In the genomic region with DNA sequence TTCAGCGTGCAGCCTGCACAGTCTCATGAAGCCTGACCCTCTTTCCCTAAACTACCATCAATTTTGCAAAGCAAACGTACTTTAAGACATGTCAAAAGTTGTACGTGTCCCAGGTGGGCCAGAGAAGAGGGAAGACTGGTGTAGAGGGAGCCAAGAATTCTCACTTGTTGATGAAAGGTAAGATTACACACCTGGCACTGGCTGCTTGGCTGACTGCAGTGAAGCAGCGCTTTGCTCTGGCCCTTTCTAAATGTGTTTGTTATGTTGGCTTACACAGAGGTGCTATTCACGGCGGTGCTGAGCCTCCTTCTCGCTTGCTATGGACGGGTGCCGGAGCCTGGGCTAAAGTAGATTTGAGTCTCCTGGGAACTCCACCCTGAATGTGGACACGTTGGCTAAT, we compare ENCODE assay signal across 26 mouse cellular contexts. TPM values are rescaled to one million over a fixed set of nuclear protein-coding genes. Genes with fewer than 3 reads are reported as not detected.
DNase-seq lines count a peak whose midpoint lies in the region; ATAC-seq lines count a peak whose summit lies in the region.
"Had no signal": no experiment of that assay in that cellular context is flagged by ENCODE, and none has a peak within 500 bp of the region (broad histone marks: within the 10 kb centered on the region; RNA-seq: fewer than 3 reads in every experiment).

No protein-coding gene starts in this region.

- H3K27me3 ChIP-seq in embryonic facial prominence, embryonic 13.5 days, result no peaks in the 10 kb centered on the region
- H3K27me3 ChIP-seq in embryonic facial prominence, embryonic 10.5 days (replicated peaks; ENCODE audit: low read depth, poor library complexity, severe bottlenecking), result no peaks in the 10 kb centered on the region
- H3K27me3 ChIP-seq in kidney, embryonic 16.5 days (ENCODE audit: insufficient read depth, low read length), result no peaks in the 10 kb centered on the region
- no peaks in the 10 kb centered on the region; the same call in 1 of the 2 replicates for H3K27me3 ChIP-seq in lung, embryonic 16.5 days (ENCODE audit: control insufficient read depth, insufficient read depth, low read depth, low read length)
- H3K27me3 ChIP-seq in stomach, embryonic 16.5 days (ENCODE audit: control insufficient read depth, insufficient read depth, low read length), result no peaks in the 10 kb centered on the region
- H3K27me3 ChIP-seq: embryonic facial prominence, embryonic 12.5 days; hindbrain, embryonic 12.5 days had no signal

- H3K9me3 ChIP-seq in embryonic facial prominence, embryonic 13.5 days, result no peaks in the 10 kb centered on the region
- H3K9me3 ChIP-seq in embryonic facial prominence, embryonic 10.5 days, result no peaks in the 10 kb centered on the region
- no peaks in the 10 kb centered on the region for H3K9me3 ChIP-seq in kidney, embryonic 16.5 days (ENCODE audit: low read length)
- H3K9me3 ChIP-seq in lung, embryonic 16.5 days (ENCODE audit: control insufficient read depth, low read length), result no peaks in the 10 kb centered on the region
- no peaks in the 10 kb centered on the region for H3K9me3 ChIP-seq in stomach, embryonic 16.5 days (replicated peaks; ENCODE audit: control insufficient read depth, low read length)
- H3K9me3 ChIP-seq: embryonic facial prominence, embryonic 12.5 days; forebrain, embryonic 10.5 days; heart, embryonic 10.5 days; hindbrain, embryonic 12.5 days had no signal

- DNase-seq in embryonic facial prominence, embryonic 10.5 days (ENCODE audit: low spot score), result no peak
- no peak for DNase-seq in kidney, postnatal 10 days
- DNase-seq in lung, postnatal 10 days, result no peak
- no peak for DNase-seq in embryo, embryonic 10.5 days (ENCODE audit: low spot score)
- DNase-seq: adrenal gland, adult 8-10 months; adrenal gland, postnatal 36 days; B cell, adult 2 months; cerebellum, adult 2 months; cerebellum, postnatal 10 days; embryo, embryonic 11 days; gastrocnemius, postnatal 10 days; heart, adult 18-20 months; heart, postnatal 10 days; heart, postnatal 4 days had no signal

- H3K4me1 ChIP-seq in embryonic facial prominence, embryonic 13.5 days, result 0 out of 2 replicates have a peak, but pooled peaks cover 15% of the 10 kb centered on the region
- H3K4me1 ChIP-seq in embryonic facial prominence, embryonic 10.5 days, result peaks cover 4% of the 10 kb centered on the region
- no peaks in the 10 kb centered on the region for H3K4me1 ChIP-seq in kidney, embryonic 16.5 days (ENCODE audit: insufficient read depth, low read length)
- H3K4me1 ChIP-seq in lung, embryonic 16.5 days (replicated peaks; ENCODE audit: control insufficient read depth, insufficient read depth, low read length), result peaks cover 13% of the 10 kb centered on the region
- 0 out of 2 replicates have a peak, but pooled peaks cover 20% of the 10 kb centered on the region for H3K4me1 ChIP-seq in stomach, embryonic 16.5 days (ENCODE audit: control insufficient read depth, insufficient read depth, low read length)
- H3K4me1 ChIP-seq: embryonic facial prominence, embryonic 12.5 days had no signal

- no peaks in the 10 kb centered on the region for H3K36me3 ChIP-seq in embryonic facial prominence, embryonic 13.5 days
- no peaks in the 10 kb centered on the region for H3K36me3 ChIP-seq in embryonic facial prominence, embryonic 10.5 days (replicated peaks)
- no peaks in the 10 kb centered on the region for H3K36me3 ChIP-seq in kidney, embryonic 16.5 days (ENCODE audit: insufficient read depth, low read length)
- H3K36me3 ChIP-seq in lung, embryonic 16.5 days (ENCODE audit: control insufficient read depth, insufficient read depth, low read length), result no peaks in the 10 kb centered on the region
- no peaks in the 10 kb centered on the region for H3K36me3 ChIP-seq in stomach, embryonic 16.5 days (ENCODE audit: control insufficient read depth, insufficient read depth, low read length)
- H3K36me3 ChIP-seq: embryonic facial prominence, embryonic 12.5 days; forebrain, embryonic 10.5 days; G1E; heart, embryonic 10.5 days; hindbrain, embryonic 12.5 days had no signal

- H3K4me3 ChIP-seq in embryonic facial prominence, embryonic 13.5 days, result no peak overlapping the region
- H3K4me3 ChIP-seq in embryonic facial prominence, embryonic 10.5 days, result no peak overlapping the region
- no peak overlapping the region for H3K4me3 ChIP-seq in kidney, embryonic 16.5 days (ENCODE audit: low read length)
- H3K4me3 ChIP-seq in lung, embryonic 16.5 days (ENCODE audit: low read length), result no peak overlapping the region
- H3K4me3 ChIP-seq in stomach, embryonic 16.5 days (replicated peaks; ENCODE audit: low read length), result no peak overlapping the region
- H3K4me3 ChIP-seq: embryonic facial prominence, embryonic 12.5 days; erythroblast, embryonic 14.5 days; forebrain, embryonic 10.5 days; heart, embryonic 10.5 days; hindbrain, embryonic 12.5 days had no signal

- WGBS in embryonic facial prominence, embryonic 13.5 days, result 76% methylated on average over 10 of the region's 10 CpGs
- WGBS in embryonic facial prominence, embryonic 10.5 days, result 86% methylated on average over 10 of the region's 10 CpGs
- 60% methylated on average over 10 of the region's 10 CpGs for WGBS in kidney, embryonic 16.5 days
- 51% methylated on average over 10 of the region's 10 CpGs for WGBS in lung, embryonic 16.5 days
- WGBS in stomach, embryonic 16.5 days, result 47% methylated on average over 10 of the region's 10 CpGs

- 0 out of 2 replicates have a peak overlapping the region, but pooled peaks have one; percentile 11 for H3K27ac ChIP-seq in embryonic facial prominence, embryonic 13.5 days
- H3K27ac ChIP-seq in embryonic facial prominence, embryonic 10.5 days (replicated peaks), result no peak overlapping the region
- H3K27ac ChIP-seq in kidney, embryonic 16.5 days (ENCODE audit: low read length), result no peak overlapping the region
- peak overlapping the region; percentile 24; the same call in 1 of the 2 replicates for H3K27ac ChIP-seq in lung, embryonic 16.5 days (ENCODE audit: low read length)
- no peak overlapping the region for H3K27ac ChIP-seq in stomach, embryonic 16.5 days (ENCODE audit: low read length)
- H3K27ac ChIP-seq: embryonic facial prominence, embryonic 12.5 days; forebrain, embryonic 10.5 days; heart, embryonic 10.5 days; hindbrain, embryonic 12.5 days had no signal

- no peak overlapping the region for H3K4me2 ChIP-seq in embryonic facial prominence, embryonic 13.5 days
- no peak overlapping the region for H3K4me2 ChIP-seq in kidney, embryonic 16.5 days (replicated peaks; ENCODE audit: low read depth, low read length)
- H3K4me2 ChIP-seq in lung, embryonic 16.5 days (ENCODE audit: low read depth, low read length), result no peak overlapping the region
- H3K4me2 ChIP-seq in stomach, embryonic 16.5 days (ENCODE audit: low read depth, low read length), result no peak overlapping the region
- H3K4me2 ChIP-seq: embryonic facial prominence, embryonic 12.5 days; hindbrain, embryonic 12.5 days had no signal

- H3K9ac ChIP-seq in embryonic facial prominence, embryonic 13.5 days, result no peak overlapping the region
- H3K9ac ChIP-seq in kidney, embryonic 16.5 days (replicated peaks; ENCODE audit: low read length), result no peak overlapping the region
- no peak overlapping the region for H3K9ac ChIP-seq in lung, embryonic 16.5 days (ENCODE audit: low read length)
- no peak overlapping the region for H3K9ac ChIP-seq in stomach, embryonic 16.5 days (ENCODE audit: low read length)
- H3K9ac ChIP-seq: embryonic facial prominence, embryonic 12.5 days; hindbrain, embryonic 12.5 days had no signal

- no peak; the same call in 1 of the 2 replicates for ATAC-seq in embryonic facial prominence, embryonic 13.5 days (ENCODE audit: insufficient number of reproducible peaks, insufficient read depth, low FRiP score, low TSS enrichment, low read depth)
- 0 out of 2 replicates have a peak, but pooled peaks have one; percentile 12 for ATAC-seq in kidney, embryonic 16.5 days (ENCODE audit: low FRiP score, low TSS enrichment)
- peak; percentile 67 for ATAC-seq in lung, embryonic 16.5 days (ENCODE audit: low read depth)
- peak; percentile 54; the same call in 1 of the 2 replicates for ATAC-seq in stomach, embryonic 16.5 days (ENCODE audit: insufficient read depth, low FRiP score)
- ATAC-seq: CD4-positive, CD25-positive, alpha-beta regulatory T cell, adult 4 months; forebrain, embryonic 14.5 days had no signal

RNA-seq across cellular contexts. Expression of gene Smoc2, which starts 17.1 kb away (rescaled TPM):
- polyA plus RNA-seq in embryonic facial prominence, embryonic 13.5 days (2015; fragmentation: Nextera tagmentation; extraction: Ambion mirVana), result 122 and 178 TPM in 2 replicates
- 12.0 and 18.1 TPM in 2 replicates for polyA plus RNA-seq in embryonic facial prominence, embryonic 10.5 days (2016; fragmentation: Nextera tagmentation; extraction: Ambion mirVana)
- polyA plus RNA-seq in kidney, embryonic 16.5 days (2015; fragmentation: Nextera tagmentation; extraction: Ambion mirVana), result 93.7 and 97.5 TPM in 2 replicates
- polyA plus RNA-seq in lung, embryonic 16.5 days (2015; fragmentation: Nextera tagmentation; extraction: Ambion mirVana), result 46.1 and 48.9 TPM in 2 replicates
- polyA plus RNA-seq in stomach, embryonic 16.5 days (2015; fragmentation: Nextera tagmentation; extraction: Ambion mirVana), result 137 and 139 TPM in 2 replicates
- polyA plus RNA-seq: CD4-positive, CD25-positive, alpha-beta regulatory T cell, adult 4 months; G1E had no signal

RNA-seq across cellular contexts. Expression of gene Dact2, which starts 58.1 kb away (rescaled TPM):
- 2.5 and 3.1 TPM in 2 replicates for polyA plus RNA-seq in embryonic facial prominence, embryonic 13.5 days (2015; fragmentation: Nextera tagmentation; extraction: Ambion mirVana)
- polyA plus RNA-seq in embryonic facial prominence, embryonic 10.5 days (2016; fragmentation: Nextera tagmentation; extraction: Ambion mirVana), result 0.60 and 0.73 TPM in 2 replicates
- 15.0 and 17.7 TPM in 2 replicates for polyA plus RNA-seq in kidney, embryonic 16.5 days (2015; fragmentation: Nextera tagmentation; extraction: Ambion mirVana)
- polyA plus RNA-seq in lung, embryonic 16.5 days (2015; fragmentation: Nextera tagmentation; extraction: Ambion mirVana), result 3.3 and 3.5 TPM in 2 replicates
- polyA plus RNA-seq in stomach, embryonic 16.5 days (2015; fragmentation: Nextera tagmentation; extraction: Ambion mirVana), result 2.9 and 3.3 TPM in 2 replicates
- polyA plus RNA-seq: CD4-positive, CD25-positive, alpha-beta regulatory T cell, adult 4 months; erythroblast, embryonic 14.5 days; G1E had no signal

Comparison
In these comparisons a context has a peak if more than half of its experiments do, and no peak if none do; other contexts are left out.
1. H3K27ac ChIP-seq: peak in embryonic facial prominence, embryonic 13.5 days (single experiment) and lung, embryonic 16.5 days (single experiment); none in embryonic facial prominence, embryonic 10.5 days (single experiment), kidney, embryonic 16.5 days (single experiment) and stomach, embryonic 16.5 days (single experiment).